Mouse (Mus musculus) kidney, adult 8-10 months (tissue): Measurements from ENCODE around the gene Gtf3c5.

Experiments used
- DNase-seq, 2 experiments: peaks; one replicate each; pipeline ENCODE4 v3.0.0; 2022

The Gtf3c5 gene

DNA sequence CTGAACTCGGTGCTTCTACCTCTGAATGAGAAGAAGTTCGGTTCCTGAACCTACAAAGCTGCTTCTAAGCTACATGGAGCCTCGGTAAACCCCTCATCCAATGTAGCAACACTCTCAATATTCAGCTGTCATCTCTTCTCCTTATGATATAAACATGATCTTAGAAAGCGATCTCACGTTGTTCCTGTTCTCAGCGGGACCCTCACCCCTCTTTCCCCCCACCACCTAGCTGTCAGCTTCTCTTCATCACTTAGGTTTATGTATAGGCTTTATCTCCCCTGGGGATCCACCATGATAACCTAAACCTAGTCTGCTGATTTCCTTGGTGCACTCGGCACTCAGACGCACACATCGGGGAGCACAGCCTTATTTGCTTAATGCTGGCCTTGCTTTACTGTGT lies at the start of gene Gtf3c5:
Gene Gtf3c5 (minus strand): TSS at position 101 of the 400 bp plus-strand sequence.
- no peak for DNase-seq

DNA sequence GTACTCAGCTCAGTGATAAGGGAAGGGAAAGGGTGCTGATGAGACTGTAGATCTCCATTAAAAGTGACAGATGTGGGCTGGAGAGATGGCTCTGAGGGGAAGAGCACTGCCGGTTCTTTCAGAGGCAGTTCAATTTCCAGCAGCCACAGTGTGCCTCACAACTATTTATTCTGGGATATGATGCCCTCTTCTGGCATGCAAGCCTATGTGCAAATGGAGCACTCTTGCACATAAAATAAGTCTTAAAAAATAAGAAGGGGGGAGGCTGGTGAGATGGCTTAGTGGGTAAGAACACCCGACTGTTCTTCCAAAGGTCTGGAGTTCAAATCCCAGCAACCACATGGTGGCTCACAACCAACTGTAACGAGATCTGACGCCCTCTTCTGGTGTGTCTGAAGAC lies 49.6 kb upstream of the Gtf3c5 start:
- no peak for DNase-seq

- peak in 1 of 2 experiments; percentile 55 for DNase-seq
Measured at GRCm38 (mm10) chr2:28632626-28633025, 49.1 kb upstream of the Gtf3c5 start.

DNA sequence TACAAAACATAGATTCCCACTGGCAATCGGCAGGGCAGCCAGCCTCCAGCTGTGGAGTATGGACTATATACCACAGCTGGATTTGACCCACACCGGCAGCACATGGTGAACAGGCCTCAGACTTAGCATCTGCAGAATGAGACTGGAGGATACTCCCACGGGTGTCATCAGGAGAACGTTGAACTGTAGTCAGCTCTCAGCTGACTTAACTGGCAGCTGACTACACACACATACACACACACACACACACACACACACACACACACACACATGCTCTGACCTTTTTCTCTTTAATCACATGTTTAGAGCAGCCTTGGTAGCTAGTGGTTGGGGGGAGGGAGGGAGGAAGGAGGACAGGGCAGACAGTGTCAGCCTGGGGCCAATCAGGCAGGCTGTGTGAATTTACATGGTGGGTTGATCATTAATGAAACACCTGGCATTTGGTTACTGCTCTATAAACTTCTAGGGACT lies 46.4 kb upstream of the Gtf3c5 start:
- DNase-seq = peak; percentile 59 to 87

DNA sequence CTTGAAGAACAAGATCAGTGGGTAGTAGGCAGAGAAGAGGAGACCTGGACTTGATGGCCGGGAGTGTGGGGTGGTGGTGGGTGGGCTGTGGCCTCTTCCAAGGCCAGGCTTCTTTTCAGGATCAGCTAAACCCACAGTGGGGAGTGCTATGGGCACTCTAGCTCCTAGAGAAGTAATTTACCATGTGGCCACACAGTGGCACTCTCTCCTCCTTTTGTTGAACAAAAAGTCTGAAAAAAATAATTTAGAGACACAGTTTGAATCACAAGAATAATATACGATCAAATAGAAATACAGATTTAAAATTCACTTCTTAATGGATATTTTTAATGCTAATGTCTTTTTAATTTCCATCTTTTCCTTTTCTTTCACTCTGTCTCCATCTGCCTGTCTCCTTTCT lies 44.5 kb upstream of the Gtf3c5 start:
- no peak for DNase-seq

DNA sequence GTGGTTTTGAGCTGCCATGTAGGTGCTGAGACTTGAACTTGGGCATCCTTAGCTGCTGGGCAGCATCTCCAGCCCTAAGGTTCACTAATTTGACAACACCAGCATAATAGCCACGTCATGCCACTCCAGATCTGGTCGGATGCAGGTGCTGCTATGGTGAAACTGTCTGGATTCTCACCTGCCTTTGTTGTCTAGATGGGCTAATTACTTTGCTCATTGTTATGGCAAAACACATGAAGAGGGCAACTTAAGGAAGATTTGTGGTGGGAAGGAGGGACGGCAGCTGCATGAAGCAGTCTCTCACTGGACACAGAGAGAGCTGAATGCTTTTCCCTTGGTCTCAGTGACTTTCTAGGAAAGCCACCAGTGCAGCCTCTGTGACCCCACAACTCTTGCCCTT lies 42.5 kb upstream of the Gtf3c5 start:
- no peak for DNase-seq

DNA sequence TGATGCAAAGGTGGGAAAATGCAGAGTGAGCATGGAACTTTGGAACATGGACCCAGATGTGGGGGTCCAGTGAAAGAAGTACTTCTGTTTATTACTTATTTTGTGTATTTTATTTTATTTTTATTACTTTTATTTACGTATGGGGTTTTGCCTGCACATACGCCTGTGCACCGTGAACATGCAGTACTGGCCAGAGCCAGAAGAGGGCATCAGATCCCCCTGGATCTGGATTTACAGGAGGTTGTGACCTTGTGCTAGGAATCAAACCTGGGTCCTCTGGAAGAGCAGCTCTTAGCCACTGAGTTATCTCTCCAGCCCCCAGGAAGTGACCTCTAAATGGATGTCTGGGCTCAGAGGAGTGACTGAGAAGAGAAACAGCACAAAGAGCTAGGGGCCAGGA lies 41.3 kb upstream of the Gtf3c5 start:
- no peak for DNase-seq

DNA sequence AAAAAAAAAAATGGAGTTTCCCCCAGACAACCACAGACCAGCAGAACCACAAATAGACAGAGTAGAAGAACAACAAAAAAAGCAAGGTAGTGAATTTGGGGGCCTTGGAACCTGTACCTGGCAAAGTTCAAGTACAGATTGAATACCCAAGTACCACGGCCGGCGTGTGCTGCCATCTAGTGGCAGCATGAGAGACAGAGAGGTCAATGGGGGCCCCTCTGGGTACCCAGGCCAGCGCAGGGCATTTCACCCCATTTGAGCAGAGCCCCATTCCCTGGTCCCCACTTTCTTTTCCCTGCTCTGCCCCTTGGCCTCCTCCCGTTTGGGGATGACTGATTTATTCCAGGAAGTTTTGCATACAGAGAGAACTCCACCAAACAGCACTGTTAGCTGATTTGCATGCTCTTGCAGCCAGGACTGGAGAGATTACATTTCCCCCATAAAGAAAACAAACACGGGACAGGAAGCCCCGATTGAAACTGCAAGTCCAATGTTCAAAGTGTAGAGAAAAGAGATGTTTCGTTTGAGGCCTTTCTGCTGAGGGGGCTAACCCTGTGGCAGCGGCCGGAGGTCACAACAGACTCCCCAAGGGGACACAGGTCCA lies 39.1 kb upstream of the Gtf3c5 start:
- peak in 1 of 2 experiments; percentile 35 for DNase-seq

- DNase-seq = no peak
Measured at GRCm38 (mm10) chr2:28621664-28622171, 38.2 kb upstream of the Gtf3c5 start, which contains the start of gene Gfi1b. Gfi1b (minus strand) TSS chr2:28621982.

DNA sequence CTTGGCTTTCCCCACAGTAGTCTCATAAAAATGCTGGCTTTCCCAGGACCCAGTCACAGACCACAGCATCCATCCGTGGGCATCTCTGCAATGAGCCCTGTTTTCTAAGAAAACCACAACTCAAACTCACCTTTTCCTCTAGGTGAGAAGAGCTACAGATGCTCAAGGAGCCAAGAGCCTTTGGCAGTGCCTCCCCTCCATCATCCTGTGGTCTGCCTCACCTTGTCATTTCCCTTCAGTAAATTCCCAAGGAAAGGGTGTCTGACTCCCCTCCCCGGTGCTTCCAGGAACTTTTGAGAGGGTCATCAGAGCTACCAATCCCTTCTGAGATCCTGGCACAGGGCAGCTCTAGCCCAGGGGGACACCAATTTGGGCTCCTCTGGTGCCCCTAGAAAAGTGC lies 37.6 kb upstream of the Gtf3c5 start:
- DNase-seq = no peak

DNA sequence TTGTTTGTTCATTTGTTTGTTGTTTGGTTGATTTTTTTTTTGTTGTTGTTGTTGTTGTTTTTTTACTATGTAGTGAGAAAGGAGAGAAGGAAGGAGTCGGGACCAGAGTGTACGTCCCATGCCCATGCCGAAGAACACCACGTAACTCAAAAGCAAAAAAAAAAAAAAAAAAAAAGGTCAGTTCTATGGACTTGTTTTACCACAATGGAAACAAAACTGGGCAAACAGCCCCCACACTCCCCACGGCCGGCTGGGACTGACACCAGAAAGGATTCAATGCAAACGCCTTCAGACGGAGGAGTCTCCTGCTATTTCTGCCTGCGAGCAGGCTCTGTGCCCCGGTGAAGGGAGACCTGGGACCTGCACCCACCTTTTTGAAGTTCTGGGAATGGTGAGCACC lies 37.0 kb upstream of the Gtf3c5 start:
- DNase-seq = no peak

GRCm38 (mm10) chr2:28619369-28619768 lies 35.8 kb upstream of the Gtf3c5 start:
- DNase-seq = no peak

DNA sequence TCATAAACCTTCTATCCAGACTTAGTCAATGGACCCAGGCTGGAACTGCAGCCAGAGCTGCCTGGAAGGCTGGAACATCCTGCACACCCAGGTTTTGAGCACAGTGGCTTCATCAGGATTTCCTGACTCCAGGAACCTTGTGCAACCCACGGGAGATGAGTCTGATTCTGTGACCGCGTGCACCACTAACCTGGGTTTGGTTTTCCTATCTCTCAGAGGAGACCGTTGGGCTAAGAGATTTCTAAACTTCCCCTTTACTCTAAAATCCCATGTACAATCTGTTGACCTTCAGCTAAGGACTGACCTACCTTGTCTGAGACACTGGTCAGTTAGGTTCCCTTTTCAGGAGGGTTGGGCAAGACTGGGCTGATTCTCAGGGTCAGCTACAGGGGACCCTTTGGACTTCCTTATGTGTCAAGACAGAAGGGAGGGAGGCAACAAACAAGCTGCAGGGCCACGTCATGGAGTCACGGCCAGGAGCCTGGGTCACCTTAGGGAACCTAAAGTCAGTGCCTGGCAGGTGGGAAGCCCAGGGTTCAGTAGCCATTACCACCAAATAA lies 35.3 kb upstream of the Gtf3c5 start:
- DNase-seq = no peak

DNA sequence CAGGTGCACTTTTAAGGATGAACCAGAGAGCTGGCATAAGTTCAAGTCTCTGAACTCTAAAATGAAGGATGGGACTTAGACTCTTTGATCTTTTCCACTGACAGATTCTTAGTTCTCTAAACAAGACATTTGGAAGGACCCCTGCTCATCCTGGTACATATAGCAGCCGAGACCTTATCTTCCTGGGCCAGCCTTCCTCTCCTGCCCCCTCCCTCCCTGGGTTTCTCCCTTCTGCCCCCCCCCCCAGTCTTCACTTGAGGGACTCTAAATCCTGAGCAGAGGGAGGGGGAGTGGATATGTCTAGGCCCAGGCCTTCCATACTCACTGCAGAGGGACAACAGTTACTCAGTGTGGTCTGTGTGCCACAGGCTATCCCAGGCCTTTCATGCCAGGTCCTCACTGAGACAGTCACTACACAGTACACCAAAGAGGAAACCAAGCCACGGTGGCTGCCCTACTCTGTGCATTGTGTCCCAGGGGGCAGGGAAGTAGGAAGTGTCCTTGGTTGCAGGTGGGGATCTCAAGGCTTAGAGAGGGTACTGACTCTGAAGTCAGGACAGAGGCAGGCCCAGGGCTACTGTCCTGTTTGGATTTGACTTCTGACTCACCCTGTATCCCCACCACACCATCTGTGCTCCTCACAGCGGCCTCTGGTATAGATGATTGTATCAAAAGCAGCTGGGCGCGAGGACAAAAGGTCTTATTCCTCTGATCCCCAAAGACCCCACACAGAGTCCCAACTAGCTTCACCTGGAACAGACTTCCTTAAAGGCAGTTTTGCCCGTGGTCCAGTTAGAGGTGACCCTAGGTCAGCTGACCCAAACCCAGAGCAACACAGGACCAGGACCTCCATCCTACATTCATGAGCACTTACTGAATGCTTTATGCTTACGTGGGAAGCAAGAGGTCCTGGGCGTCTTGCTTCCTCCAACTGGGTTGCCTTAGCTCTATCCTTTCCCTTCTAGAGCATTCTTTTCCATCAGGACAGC lies 34.2 kb upstream of the Gtf3c5 start:
- DNase-seq = no peak

- no peak for DNase-seq
Measured at GRCm38 (mm10) chr2:28616874-28617273, 33.3 kb upstream of the Gtf3c5 start.

DNA sequence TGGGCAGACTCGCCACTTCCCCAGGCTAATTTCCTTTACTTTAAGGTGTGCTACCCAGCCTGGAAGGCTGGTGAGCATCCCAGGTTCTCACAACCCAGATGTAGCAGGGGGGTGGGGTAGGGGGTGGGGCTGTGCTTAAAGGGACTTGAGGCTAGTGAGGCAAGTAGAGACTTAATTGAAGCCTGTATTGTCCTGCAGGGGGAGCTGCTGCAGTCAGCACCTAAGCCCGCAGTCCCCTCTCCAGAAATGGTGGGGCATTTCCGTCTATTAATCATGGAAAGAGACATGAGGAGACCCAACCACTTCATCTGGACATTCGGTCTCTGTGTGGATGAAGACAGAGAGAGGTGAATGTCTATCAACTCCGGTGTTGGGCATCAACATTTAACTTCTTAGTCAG lies 32.8 kb upstream of the Gtf3c5 start:
- DNase-seq = no peak

DNA sequence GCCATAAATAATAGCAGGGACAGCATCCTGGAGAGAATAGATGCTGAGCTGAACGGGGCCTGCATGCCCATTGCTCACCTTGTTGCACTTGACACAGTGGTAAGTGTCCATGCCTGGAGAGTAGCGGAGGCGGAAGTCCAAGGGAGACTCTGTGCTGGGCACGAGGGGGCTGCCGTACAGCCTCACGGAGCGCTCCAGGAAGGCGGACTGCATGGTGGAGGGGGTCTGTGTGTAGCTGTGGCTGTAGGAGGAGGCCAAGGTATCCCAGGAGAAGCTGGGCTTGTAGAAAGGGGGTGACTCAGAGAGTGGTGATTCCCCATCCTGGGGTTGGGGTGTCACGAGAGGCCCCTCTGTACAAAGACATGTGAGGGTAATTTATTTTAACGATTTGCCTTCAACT lies 30.0 kb upstream of the Gtf3c5 start:
- no peak for DNase-seq

- no peak for DNase-seq
Measured at GRCm38 (mm10) chr2:28612436-28613063, 29.0 kb upstream of the Gtf3c5 start.

DNA sequence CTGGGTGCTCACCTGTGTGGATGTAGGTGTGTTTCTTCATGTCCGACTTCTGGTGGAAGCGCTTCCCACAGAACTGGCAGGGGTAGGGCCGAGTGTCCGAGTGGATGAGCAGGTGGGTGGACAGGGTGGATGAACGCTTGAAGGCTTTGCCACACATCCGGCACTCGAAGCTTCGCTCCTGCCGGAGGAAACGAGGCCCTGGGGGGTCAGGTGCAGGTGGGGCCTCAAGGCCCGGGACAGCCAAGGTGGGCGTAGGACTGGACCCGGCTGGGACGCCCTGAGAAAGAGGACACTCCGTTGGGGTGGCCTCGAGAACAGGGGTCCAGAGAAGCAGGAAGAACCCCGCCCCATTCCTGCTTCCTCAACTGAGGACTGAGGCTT lies 27.8 kb upstream of the Gtf3c5 start:
- DNase-seq = no peak

DNA sequence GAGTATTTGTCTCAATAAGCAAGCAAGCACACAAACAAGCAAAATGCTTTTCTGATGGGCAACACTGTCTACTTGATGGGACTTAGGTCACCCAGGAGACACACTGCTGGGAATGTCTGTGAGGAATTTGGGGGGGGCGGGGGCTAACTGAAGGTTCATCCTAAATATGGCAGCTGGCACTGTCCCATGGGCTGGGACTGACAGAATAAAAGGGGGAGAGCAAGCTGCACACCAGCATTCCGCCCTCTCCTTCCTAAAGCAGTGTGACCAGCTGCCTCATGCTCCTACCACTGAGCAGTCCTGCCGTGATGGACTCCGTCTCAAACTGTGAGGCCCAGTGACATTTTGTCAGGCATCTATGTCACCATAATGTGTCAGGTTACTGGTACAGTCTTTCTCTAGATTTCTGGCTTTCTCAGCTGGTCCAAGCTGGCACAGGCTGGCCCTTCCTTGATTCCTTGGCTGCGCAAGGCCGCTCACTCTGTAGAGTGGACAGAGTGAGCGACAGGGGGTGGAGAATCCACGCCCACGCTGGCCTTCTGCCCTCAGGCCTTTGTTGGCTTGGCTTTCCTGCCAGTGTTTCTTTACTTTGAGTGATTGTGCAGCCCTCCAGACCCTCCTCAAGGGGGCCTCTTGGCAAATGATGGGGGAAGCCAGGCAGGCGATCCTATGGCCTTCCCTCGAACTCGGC lies 27.3 kb upstream of the Gtf3c5 start:
- DNase-seq = no peak

- no peak for DNase-seq
Measured at GRCm38 (mm10) chr2:28609851-28610250, 26.3 kb upstream of the Gtf3c5 start.
